Mouse (Mus musculus): ENCODE results near the gene Hba-a1. TPM values are rescaled to one million over a fixed set of nuclear protein-coding genes. Genes with fewer than 3 reads are reported as not detected.
A peak's percentile ranks its signal among the peaks of the same experiment; 100 is the strongest.

Gene Hba-a1
- total RNA-seq, 1 experiment from 2014 or later = 2,328 TPM

DNA sequence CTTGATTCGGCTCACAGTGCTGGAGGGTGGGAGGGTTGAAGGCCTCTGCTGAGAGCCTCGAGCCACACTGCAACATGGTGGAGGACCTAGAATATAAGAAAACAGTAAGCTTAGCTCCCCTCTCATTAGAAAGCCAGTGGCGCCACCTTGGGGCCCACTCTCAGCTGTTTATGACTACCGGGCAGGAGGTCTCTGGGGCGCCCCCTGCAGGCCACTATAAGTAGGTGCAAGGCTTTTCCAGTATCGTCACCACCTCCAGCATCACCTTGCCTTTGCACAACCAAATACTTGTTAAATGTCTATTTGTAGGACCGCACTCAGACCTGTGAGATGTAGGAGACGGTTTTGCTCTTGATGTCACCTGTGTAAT lies 37.9 kb downstream of the Hba-a1 start:
- peak; percentile 57; the same call in 1 of the 2 replicates for ATAC-seq (replicated peaks; ENCODE audit: insufficient number of reproducible peaks, low FRiP score, low TSS enrichment, poor library complexity, severe bottlenecking)

DNA sequence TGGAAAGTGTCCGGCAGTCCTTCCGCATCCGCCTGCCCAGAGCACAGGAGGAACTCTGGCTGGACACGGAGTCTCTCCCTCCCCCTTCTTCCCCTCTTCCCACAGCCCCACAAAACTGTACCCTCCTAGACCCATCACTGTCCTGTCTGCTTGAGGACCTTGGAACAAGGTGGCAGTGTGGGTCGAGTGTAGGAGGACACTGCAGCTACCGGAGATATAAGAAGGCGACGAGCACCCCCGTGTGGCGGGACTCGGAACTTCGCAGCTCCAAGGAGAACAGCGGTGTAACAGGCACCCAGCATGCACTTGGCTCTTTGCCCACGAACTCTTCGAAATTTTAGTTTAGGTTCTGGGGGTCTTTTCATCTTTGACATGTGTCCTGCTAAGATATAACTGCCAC lies 41.3 kb downstream of the Hba-a1 start:
- ATAC-seq (replicated peaks; ENCODE audit: insufficient number of reproducible peaks, low FRiP score, low TSS enrichment, poor library complexity, severe bottlenecking) = peak; percentile 91

DNA sequence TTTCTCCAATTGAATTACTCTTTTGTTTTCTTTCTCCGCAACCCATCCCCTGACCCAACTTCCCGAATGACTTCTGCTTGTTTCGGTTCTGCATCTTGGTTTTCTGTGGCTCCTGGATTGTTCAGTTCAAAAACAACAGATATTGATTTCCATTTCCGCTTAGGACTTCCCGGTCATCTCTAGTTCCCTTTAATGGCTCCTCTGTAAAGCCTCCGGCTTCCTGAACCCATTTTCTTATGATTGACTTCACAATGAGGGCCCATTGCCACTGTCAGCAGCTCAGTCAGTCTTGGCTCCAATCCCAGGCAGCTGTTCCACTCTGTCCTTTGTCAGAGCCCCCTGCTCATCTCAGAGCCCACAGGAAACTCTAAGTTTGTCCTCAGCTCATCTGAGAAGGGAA lies 47.8 kb downstream of the Hba-a1 start:
- ATAC-seq (replicated peaks; ENCODE audit: insufficient number of reproducible peaks, low FRiP score, low TSS enrichment, poor library complexity, severe bottlenecking) = peak; percentile 64

DNA sequence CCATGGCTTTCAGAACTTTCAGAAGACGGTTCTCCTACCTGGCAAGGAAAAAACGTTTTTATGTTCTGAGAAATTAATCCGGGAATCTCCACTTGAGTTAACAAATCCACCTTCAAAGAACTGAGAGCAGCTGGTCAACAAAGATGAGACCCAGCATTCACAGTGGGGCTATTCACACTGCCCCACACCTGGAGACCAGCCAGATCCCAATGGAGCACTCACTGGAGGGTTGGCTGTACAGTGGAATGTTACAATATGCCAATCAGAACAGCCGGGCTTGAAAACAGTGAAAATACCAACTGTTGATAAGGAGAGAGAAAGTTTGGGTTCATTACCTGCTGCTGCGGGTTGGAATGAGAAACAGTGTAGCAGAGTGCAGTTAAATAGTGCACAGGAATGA lies 48.5 kb downstream of the Hba-a1 start:
- ATAC-seq (replicated peaks; ENCODE audit: insufficient number of reproducible peaks, low FRiP score, low TSS enrichment, poor library complexity, severe bottlenecking) = no peak

DNA sequence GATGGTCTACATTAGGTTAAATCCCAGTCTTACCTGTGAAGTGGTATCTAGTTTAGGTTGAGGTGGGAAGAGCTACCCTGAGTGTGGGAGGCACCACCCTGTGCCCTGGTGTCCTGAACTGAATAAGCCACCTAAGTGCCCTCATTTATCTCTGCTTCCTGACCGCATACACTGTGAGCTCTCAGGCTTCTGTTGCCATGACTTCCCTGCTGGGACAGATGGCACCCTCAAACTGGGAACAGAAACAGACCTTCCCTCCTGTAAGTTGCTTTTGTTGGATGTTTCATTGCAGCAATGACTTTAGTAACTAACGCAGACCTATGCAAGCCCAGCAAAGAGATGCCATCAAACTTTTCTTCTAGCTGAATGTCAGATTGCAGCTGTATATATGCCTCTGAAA lies 49.9 kb downstream of the Hba-a1 start:
- no peak for ATAC-seq (replicated peaks; ENCODE audit: insufficient number of reproducible peaks, low FRiP score, low TSS enrichment, poor library complexity, severe bottlenecking)

Other genes starting within 250 kb of the Hba-a1 start
- 0.11 to 4.6 TPM (median 3.1 TPM) in 3 replicates for gene Il9r, start 83.2 kb upstream of the Hba-a1 start, total RNA-seq (2017)
- gene Snrnp25, start 78.1 kb upstream of the Hba-a1 start, total RNA-seq (2017) = 17.2 to 21.3 TPM (median 19.0 TPM) in 3 replicates
- 0.48 to 2.3 TPM (median 1.9 TPM) in 3 replicates for gene Rhbdf1, start 61.2 kb upstream of the Hba-a1 start, total RNA-seq (2017)
- gene Mpg, start 57.0 kb upstream of the Hba-a1 start, total RNA-seq (2017) = 6.3 to 14.3 TPM (median 9.1 TPM) in 3 replicates
- 15.3 to 23.5 TPM (median 19.7 TPM) in 3 replicates for gene Nprl3, start 15.8 kb upstream of the Hba-a1 start, total RNA-seq (2017)
- gene Hba-x, start 7.1 kb upstream of the Hba-a1 start, total RNA-seq (2017) = not detected in 3 replicates
- gene Hbq1b, start 3.5 kb downstream of the Hba-a1 start, total RNA-seq (2017) = 6.8 TPM in 1 of 3 replicates, not detected in the others
- gene Hba-a2, start 13.0 kb downstream of the Hba-a1 start, total RNA-seq (2017) = 1,478 to 24,418 TPM (median 22,273 TPM) in 3 replicates
- gene Hbq1a, start 16.6 kb downstream of the Hba-a1 start, total RNA-seq (2017) = not detected in 3 replicates
- gene Sh3pxd2b, start 64.3 kb downstream of the Hba-a1 start, total RNA-seq (2017) = 0.49 TPM in 1 of 3 replicates, not detected in the others
- gene Ubtd2, start 171.9 kb downstream of the Hba-a1 start, total RNA-seq (2017) = 1.4 to 4.3 TPM (median 2.6 TPM) in 3 replicates
- 9.8 to 11.3 TPM (median 10.5 TPM) in 3 replicates for gene Efcab9, start 248.6 kb downstream of the Hba-a1 start, total RNA-seq (2017)
- 432 to 527 TPM (median 505 TPM) in 3 replicates for gene Stk10, start 249.8 kb downstream of the Hba-a1 start, total RNA-seq (2017)

All from monocyte, adult 5-6 weeks (primary cell).